Mouse (Mus musculus) MEL (cell line): ENCODE measurements around the gene Erf. TPM values are rescaled to one million over a fixed set of nuclear protein-coding genes. Genes with fewer than 3 reads are reported as not detected.
"Not testable (repeated sequence)": the region's sequence is repeated elsewhere in the genome, so short reads cannot be mapped to it uniquely, and the experiment has no call there.

Experiments
- DNase-seq: peaks from one replicate; pipeline ENCODE4 v3.0.0; 2011; ENCODE audit warnings: low read depth, low spot score
- H3K27ac ChIP-seq: 2 replicates; pipeline ENCODE4 v1.5.1; 2012; ENCODE audit warnings: low read depth, mild to moderate bottlenecking, control low read depth, low read length, moderate library complexity; ENCODE audit not compliant: control insufficient read depth
- H3K27me3 ChIP-seq, 2 experiments: fragments of 150-350 bp in 1 of 2; sonication (generic) in 1 of 2; 2 replicates each; pipeline ENCODE4 v1.6.1; 2012; ENCODE audit warnings: low read length in 2 of 2, mild to moderate bottlenecking in 2 of 2, improper control_type of control experiment in 1 of 2, moderate library complexity in 1 of 2; ENCODE audit not compliant: insufficient read depth in 2 of 2, control insufficient read depth in 1 of 2
- H3K36me3 ChIP-seq, 2 experiments: 2 replicates each; pipeline ENCODE4 v1.6.1; 2012 to 2014; ENCODE audit warnings: low read length in 2 of 2, improper control_type of control experiment in 1 of 2, inconsistent platforms in 1 of 2, mild to moderate bottlenecking in 1 of 2; ENCODE audit not compliant: insufficient read depth in 2 of 2, control insufficient read depth in 1 of 2
- H3K4me1 ChIP-seq, 2 experiments: fragments of 150-350 bp in 1 of 2; sonication (generic) in 1 of 2; 2 replicates each; pipeline ENCODE4 v1.6.1; 2012; ENCODE audit warnings: low read length in 2 of 2, improper control_type of control experiment in 1 of 2, mild to moderate bottlenecking in 1 of 2; ENCODE audit not compliant: insufficient read depth in 2 of 2, control insufficient read depth in 1 of 2
- H3K4me3 ChIP-seq, 2 experiments: fragments of 150-350 bp in 1 of 2; sonication (generic) in 1 of 2; 2 replicates each; pipeline ENCODE4 v1.5.1; 2012; ENCODE audit warnings: low read depth in 2 of 2, low read length in 2 of 2, mild to moderate bottlenecking in 2 of 2, moderate library complexity in 2 of 2, control low read depth in 1 of 2, improper control_type of control experiment in 1 of 2; ENCODE audit not compliant: control insufficient read depth in 1 of 2, insufficient read depth in 1 of 2
- H3K79me2 ChIP-seq: 2 replicates; pipeline ENCODE4 v1.6.1; 2012; ENCODE audit warnings: mild to moderate bottlenecking, low read length, moderate library complexity; ENCODE audit not compliant: control insufficient read depth, poor library complexity, insufficient read depth
- H3K9ac ChIP-seq: 2 replicates; pipeline ENCODE4 v1.6.1; 2012; ENCODE audit warnings: low read depth, mild to moderate bottlenecking, control low read depth, low read length, moderate library complexity; ENCODE audit not compliant: control insufficient read depth, poor library complexity, severe bottlenecking
- H3K9me3 ChIP-seq: fragments of 150-350 bp; sonication (generic); replicated peaks from 2 replicates; pipeline ENCODE4 v1.6.1; 2012; ENCODE audit warnings: mild to moderate bottlenecking, low read length, improper control_type of control experiment, moderate library complexity; ENCODE audit not compliant: insufficient read depth
- CHD2 ChIP-seq: IDR thresholded peaks from 2 replicates; pipeline ENCODE4 v1.6.1; 2011; ENCODE audit warnings: low read length, improper control_type of control experiment
- EP300 ChIP-seq, 2 experiments: IDR thresholded peaks; 2 replicates each; pipeline ENCODE4 v1.6.1; 2011; ENCODE audit warnings: improper control_type of control experiment in 2 of 2, low read length in 2 of 2, low read depth in 1 of 2, mild to moderate bottlenecking in 1 of 2
- ETS1 ChIP-seq: IDR thresholded peaks from 2 replicates; pipeline ENCODE4 v1.6.1; 2012; ENCODE audit warnings: low read depth, mild to moderate bottlenecking, inconsistent platforms, low read length, improper control_type of control experiment, moderate library complexity
- GATA1 ChIP-seq: IDR thresholded peaks from 2 replicates; pipeline ENCODE4 v1.6.1; 2011; ENCODE audit warnings: low read depth, low read length, improper control_type of control experiment
- KAT2A ChIP-seq: conservative IDR thresholded peaks from 2 replicates; pipeline ENCODE4 v1.6.1; 2012; ENCODE audit warnings: low read depth, low read length, improper control_type of control experiment, inconsistent platforms
- MAZ ChIP-seq: IDR thresholded peaks from 2 replicates; pipeline ENCODE4 v1.6.1; 2012; ENCODE audit warnings: low read depth, mild to moderate bottlenecking, inconsistent platforms, low read length, improper control_type of control experiment
- RAD21 ChIP-seq: IDR thresholded peaks from 2 replicates; pipeline ENCODE4 v1.6.1; 2011; ENCODE audit warnings: mild to moderate bottlenecking, low read depth, low read length, improper control_type of control experiment
- RCOR1 ChIP-seq: IDR thresholded peaks from 2 replicates; pipeline ENCODE4 v1.6.1; 2012; ENCODE audit warnings: low read depth, mild to moderate bottlenecking, inconsistent platforms, low read length, improper control_type of control experiment
- TBP ChIP-seq: IDR thresholded peaks from 2 replicates; pipeline ENCODE4 v1.8.0; 2011; ENCODE audit warnings: low read depth, low read length, improper control_type of control experiment
- TCF12 ChIP-seq: IDR thresholded peaks from 2 replicates; pipeline ENCODE4 v1.6.1; 2014; ENCODE audit warnings: low read depth, mild to moderate bottlenecking, inconsistent platforms, low read length, improper control_type of control experiment, moderate library complexity
- ZNF384 ChIP-seq: IDR thresholded peaks from 2 replicates; pipeline ENCODE4 v1.6.1; 2012; ENCODE audit warnings: low read depth, mild to moderate bottlenecking, inconsistent platforms, low read length, improper control_type of control experiment
- polyA plus RNA-seq, 2 experiments: library from polyadenylated mRNA; stranded (reverse) in 1 of 2; unstranded in 1 of 2; fragments of >175 nt in 1 of 2; fragments of >200 nt in 1 of 2; gene quantifications; 2 replicates each; pipeline versions ENCODE4 v1.2.1 to v1.2.4; 2012; ENCODE audit warnings: low replicate concordance in 2 of 2, low read depth in 1 of 2; ENCODE audit not compliant: insufficient read length in 2 of 2, insufficient read depth in 1 of 2, missing spikeins in 1 of 2
- total RNA-seq: library from RNA; depleted of rRNA; stranded (reverse); fragments of 300-350 nt; gene quantifications from 2 replicates; pipeline ENCODE4 v1.2.3, GENCODE M21; 2012

The Erf gene
- total and polyA plus RNA-seq, 3 experiments, result 24.6 to 33.2 TPM; not detected in 1

GRCm38 (mm10) chr7:25266180-25266962 is 15.8 kb upstream of the Erf start:
- no peak for TF ChIP-seq RCOR1
- no peak for TF ChIP-seq MAZ
- TF ChIP-seq KAT2A, result no peak
- 0 out of 2 replicates have a peak, but pooled peaks have one; percentile 0 for TF ChIP-seq ETS1
- no peak for TF ChIP-seq CHD2
- TF ChIP-seq RAD21, result no peak
- H3K9ac ChIP-seq, result peak overlapping the region; percentile 61
- H3K9me3 ChIP-seq, result no peaks in the 10 kb centered on the region
- peak; percentile 65 for DNase-seq
- peaks cover 7 to 26% of the 10 kb centered on the region in 2 experiments; a peak in 3 of 4 replicates for H3K4me1 ChIP-seq
- peak overlapping the region in 1 of 2 experiments; percentile 9; a peak in 1 of 4 replicates for H3K4me3 ChIP-seq
- peak overlapping the region; percentile 93 for H3K27ac ChIP-seq
- H3K27me3 ChIP-seq, result no peaks in the 10 kb centered on the region
- peaks cover 20% of the 10 kb centered on the region for H3K79me2 ChIP-seq
- H3K36me3 ChIP-seq, result peaks cover 0 to 20% of the 10 kb centered on the region in 2 experiments; a peak in 2 of 4 replicates

- H3K4me1 ChIP-seq, result peaks cover 7 to 26% of the 10 kb centered on the region in 2 experiments; a peak in 3 of 4 replicates
- H3K79me2 ChIP-seq, result peaks cover 19% of the 10 kb centered on the region
- not testable (repeated sequence) for H3K27me3 ChIP-seq, H3K4me3 ChIP-seq, H3K9me3 ChIP-seq, H3K9ac ChIP-seq
- DNase-seq, result peak; percentile 62
- TF ChIP-seq TCF12 (0 out of 2 replicates have a peak, but pooled peaks have one; percentile 18), ZNF384 (0 out of 2 replicates have a peak, but pooled peaks have one; percentile 18), GATA1 (peak; percentile 75), EP300 (IDR thresholded peaks at IDR 0.05; ENCODE audit: low read depth in 1 of 2, low read length in 2 of 2) (peak in 1 of 2 experiments; percentile 57; a peak in 3 of 4 replicates), TBP (0 out of 2 replicates have a peak, but pooled peaks have one; percentile 42)
- peak overlapping the region; percentile 93 for H3K27ac ChIP-seq
- peaks cover 0 to 20% of the 10 kb centered on the region in 2 experiments; a peak in 2 of 4 replicates for H3K36me3 ChIP-seq
These were observed 15.2 kb upstream of the Erf start for GRCm38 (mm10) chr7:25265743-25266142.
